ENCODE assay signal across 14 mouse cellular contexts in the genomic region with DNA sequence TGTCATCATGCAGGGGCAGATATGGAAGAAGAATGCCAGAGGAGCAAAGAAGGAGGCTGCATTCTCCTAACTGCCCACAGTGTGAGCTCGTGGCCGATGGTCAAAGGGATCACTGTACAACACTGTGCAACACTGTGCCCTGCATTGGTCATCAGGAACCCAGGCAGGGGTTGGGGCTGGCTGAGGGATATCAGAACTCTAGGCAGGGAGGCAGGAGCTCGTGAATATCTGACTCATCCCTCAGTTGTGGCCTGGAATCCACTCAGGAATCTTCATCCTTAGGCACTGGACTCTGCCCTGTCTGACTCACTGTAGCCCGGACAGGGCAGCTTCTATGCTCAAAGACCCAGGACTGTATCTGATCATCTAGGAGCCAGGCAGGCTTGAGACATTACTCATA.
DNase-seq lines count a peak whose midpoint lies in the region; ATAC-seq lines count a peak whose summit lies in the region.
"Had no signal": no experiment of that assay in that cellular context is flagged by ENCODE, and none has a peak within 500 bp of the region (broad histone marks: within the 10 kb centered on the region; RNA-seq: fewer than 3 reads in every experiment).

No protein-coding gene starts in this region.

- WGBS in forebrain, embryonic 11.5 days = 74% methylated on average over 4 of the region's 4 CpGs
- WGBS in large intestine, adult 2 months = 61% methylated on average over 4 of the region's 4 CpGs

- no peaks in the 10 kb centered on the region for H3K9me3 ChIP-seq in forebrain, embryonic 11.5 days (ENCODE audit: control insufficient read depth, low read length)
- H3K9me3 ChIP-seq: heart, embryonic 10.5 days; limb, embryonic 12.5 days had no signal

- no peak overlapping the region for H3K4me2 ChIP-seq in forebrain, embryonic 11.5 days (ENCODE audit: low read depth, low read length, severe bottlenecking)

- no peaks in the 10 kb centered on the region for H3K36me3 ChIP-seq in forebrain, embryonic 11.5 days (ENCODE audit: control insufficient read depth, insufficient read depth, low read length)
- H3K36me3 ChIP-seq: heart, embryonic 10.5 days; limb, embryonic 12.5 days had no signal

- H3K27ac ChIP-seq in forebrain, embryonic 11.5 days (ENCODE audit: low read depth, low read length) = no peak overlapping the region
- H3K27ac ChIP-seq: heart, embryonic 10.5 days; limb, embryonic 12.5 days had no signal

- H3K9ac ChIP-seq in forebrain, embryonic 11.5 days (ENCODE audit: low read length) = no peak overlapping the region
- H3K9ac ChIP-seq: limb, embryonic 12.5 days had no signal

- H3K4me3 ChIP-seq in forebrain, embryonic 11.5 days (ENCODE audit: low read depth, low read length) = no peak overlapping the region
- H3K4me3 ChIP-seq: erythroblast, embryonic 14.5 days; heart, embryonic 10.5 days; limb, embryonic 12.5 days had no signal

- DNase-seq in urinary bladder, postnatal 14 days (ENCODE audit: low spot score) = peak; percentile 17
- DNase-seq in urinary bladder, postnatal 4 days (ENCODE audit: low spot score in 2 of 2) = no peak
- DNase-seq in forebrain, embryonic 11.5 days (ENCODE audit: low spot score) = no peak
- DNase-seq in large intestine, adult 2 months (ENCODE audit: low read depth, low spot score) = peak; percentile 37
- no peak for DNase-seq in right cerebral cortex, adult 18-20 months
- DNase-seq in layer of hippocampus, postnatal 36 days = no peak
- no peak for DNase-seq in left cerebral cortex, adult 9 months (ENCODE audit: low spot score in 2 of 2)
- DNase-seq: cerebellum, postnatal 25 days; kidney, adult 9 months; right cerebral cortex, postnatal 4 days had no signal

- peaks cover 7% of the 10 kb centered on the region for H3K4me1 ChIP-seq in forebrain, embryonic 11.5 days (replicated peaks; ENCODE audit: control insufficient read depth, insufficient read depth, low read length)

- ATAC-seq in forebrain, embryonic 11.5 days (replicated peaks; ENCODE audit: low FRiP score) = 0 out of 2 replicates have a peak, but pooled peaks have one; percentile 38
- ATAC-seq: lung, postnatal 0 days had no signal

- no peaks in the 10 kb centered on the region for H3K27me3 ChIP-seq in forebrain, embryonic 11.5 days (ENCODE audit: control insufficient read depth, insufficient read depth, low read length)

Comparison
In these comparisons a context has a peak if more than half of its experiments do, and no peak if none do; other contexts are left out.
1. DNase-seq: peak in urinary bladder, postnatal 14 days (single experiment) and large intestine, adult 2 months (single experiment); none in urinary bladder, postnatal 4 days (0 of 2), forebrain, embryonic 11.5 days (single experiment), right cerebral cortex, adult 18-20 months (single experiment), layer of hippocampus, postnatal 36 days (0 of 2) and left cerebral cortex, adult 9 months (0 of 2).